Mouse (Mus musculus): Measurements from ENCODE around the gene Gm17087. TPM values are rescaled to one million over a fixed set of nuclear protein-coding genes. Genes with fewer than 3 reads are reported as not detected.

Gm17087 gene
- polyA plus RNA-seq, 1 experiment from 2014 or later = not detected

Other genes starting within 250 kb of the Gm17087 start
- gene Prr18, start 229.5 kb downstream of the Gm17087 start, polyA plus RNA-seq (2016; fragmentation: Nextera tagmentation; extraction: Ambion mirVana) = 0.07 and 0.11 TPM in 2 replicates
- 0.14 and 0.52 TPM in 2 replicates for gene T2, start 211.0 kb downstream of the Gm17087 start, polyA plus RNA-seq (2016; fragmentation: Nextera tagmentation; extraction: Ambion mirVana)
- 0.29 TPM in 1 of 2 replicates, not detected in the other for gene T, start 132.5 kb downstream of the Gm17087 start, polyA plus RNA-seq (2016; fragmentation: Nextera tagmentation; extraction: Ambion mirVana)
- 2.8 and 3.5 TPM in 2 replicates for gene Pde10a, start 41.6 kb downstream of the Gm17087 start, polyA plus RNA-seq (2016; fragmentation: Nextera tagmentation; extraction: Ambion mirVana)